Mouse (Mus musculus) natural killer cell, adult 2 months (primary cell): ENCODE data around the gene Gm17622.

Source experiments
- DNase-seq, 2 experiments: peaks; one replicate each; pipeline ENCODE4 v3.0.0; 2022; ENCODE audit warnings: low spot score in 2 of 2

Gm17622 gene

GRCm38 (mm10) chr13:96511262-96511661 is 20.7 kb downstream of the Gm17622 start:
- DNase-seq = no peak

GRCm38 (mm10) chr13:96511893-96512292 is 21.4 kb downstream of the Gm17622 start:
- no peak for DNase-seq

GRCm38 (mm10) chr13:96514154-96514942 is 23.8 kb downstream of the Gm17622 start:
- no peak for DNase-seq

- DNase-seq = no peak
Measured at GRCm38 (mm10) chr13:96516249-96516648, 25.7 kb downstream of the Gm17622 start.

GRCm38 (mm10) chr13:96517335-96517734 is 26.8 kb downstream of the Gm17622 start:
- DNase-seq = no peak

GRCm38 (mm10) chr13:96521294-96521693 is 30.8 kb downstream of the Gm17622 start:
- no peak for DNase-seq

- DNase-seq = no peak
Measured at GRCm38 (mm10) chr13:96527022-96527421, 36.5 kb downstream of the Gm17622 start.

GRCm38 (mm10) chr13:96527856-96528255 is 37.3 kb downstream of the Gm17622 start:
- DNase-seq = no peak

- DNase-seq = no peak
Measured at GRCm38 (mm10) chr13:96528776-96529175, 38.2 kb downstream of the Gm17622 start.

- DNase-seq = no peak
Measured at GRCm38 (mm10) chr13:96529542-96529941, 39.0 kb downstream of the Gm17622 start.

GRCm38 (mm10) chr13:96530064-96530463 is 39.5 kb downstream of the Gm17622 start:
- no peak for DNase-seq

GRCm38 (mm10) chr13:96532176-96532575 is 41.6 kb downstream of the Gm17622 start:
- no peak for DNase-seq

GRCm38 (mm10) chr13:96533742-96534141 is 43.2 kb downstream of the Gm17622 start:
- DNase-seq = no peak

GRCm38 (mm10) chr13:96536821-96537572 is 46.5 kb downstream of the Gm17622 start:
- no peak for DNase-seq

GRCm38 (mm10) chr13:96538103-96538502 is 47.6 kb downstream of the Gm17622 start:
- DNase-seq = no peak
